Mouse (Mus musculus): Measurements from ENCODE around the gene Cd83. TPM values are rescaled to one million over a fixed set of nuclear protein-coding genes. Genes with fewer than 3 reads are reported as not detected.
A peak's percentile ranks its signal among the peaks of the same experiment; 100 is the strongest.

Cd83 gene
- polyA plus RNA-seq, 1 experiment from 2014 or later: 17.7 TPM

DNA sequence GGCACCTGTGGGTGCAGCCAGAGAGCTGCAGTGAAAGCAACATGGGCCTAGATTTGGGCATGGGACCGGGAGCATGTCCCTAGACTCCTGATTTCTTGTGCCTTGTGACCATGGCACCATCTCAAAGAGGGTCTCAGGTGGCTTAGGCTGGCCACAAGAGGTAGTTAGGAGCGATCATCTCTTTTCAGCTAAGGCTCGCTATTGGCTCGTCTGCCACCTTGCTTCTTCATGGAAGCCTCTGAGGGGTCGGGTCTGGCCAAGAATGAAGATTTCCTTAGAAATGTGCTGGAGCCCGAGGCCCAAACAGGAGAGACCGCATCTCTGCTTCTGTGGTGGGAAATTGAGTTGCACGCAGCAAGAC, 1.1 kb downstream of the Cd83 start:
- Histone ChIP-seq H3K9ac (ENCODE audit: low read length) (peak overlapping the region; percentile 84; the same call in 1 of the 2 replicates), H3K4me2 (ENCODE audit: low read depth, low read length) (peak overlapping the region; percentile 97), H3K27ac (ENCODE audit: low read length) (no peak overlapping the region), H3K9me3 (replicated peaks; ENCODE audit: control insufficient read depth, low read length) (no peaks in the 10 kb centered on the region), H3K27me3 (ENCODE audit: control insufficient read depth, insufficient read depth, low read length) (peaks cover 9% of the 10 kb centered on the region), H3K36me3 (ENCODE audit: control insufficient read depth, insufficient read depth) (no peaks in the 10 kb centered on the region), H3K4me3 (ENCODE audit: low read length) (peak overlapping the region; percentile 72), H3K4me1 (ENCODE audit: control insufficient read depth, insufficient read depth, low read length) (peaks cover 10% of the 10 kb centered on the region)
- no peak for ATAC-seq (replicated peaks; ENCODE audit: extremely low read depth, insufficient read depth, low FRiP score)
- 62% methylated on average over 8 of the region's 8 CpGs for WGBS

DNA sequence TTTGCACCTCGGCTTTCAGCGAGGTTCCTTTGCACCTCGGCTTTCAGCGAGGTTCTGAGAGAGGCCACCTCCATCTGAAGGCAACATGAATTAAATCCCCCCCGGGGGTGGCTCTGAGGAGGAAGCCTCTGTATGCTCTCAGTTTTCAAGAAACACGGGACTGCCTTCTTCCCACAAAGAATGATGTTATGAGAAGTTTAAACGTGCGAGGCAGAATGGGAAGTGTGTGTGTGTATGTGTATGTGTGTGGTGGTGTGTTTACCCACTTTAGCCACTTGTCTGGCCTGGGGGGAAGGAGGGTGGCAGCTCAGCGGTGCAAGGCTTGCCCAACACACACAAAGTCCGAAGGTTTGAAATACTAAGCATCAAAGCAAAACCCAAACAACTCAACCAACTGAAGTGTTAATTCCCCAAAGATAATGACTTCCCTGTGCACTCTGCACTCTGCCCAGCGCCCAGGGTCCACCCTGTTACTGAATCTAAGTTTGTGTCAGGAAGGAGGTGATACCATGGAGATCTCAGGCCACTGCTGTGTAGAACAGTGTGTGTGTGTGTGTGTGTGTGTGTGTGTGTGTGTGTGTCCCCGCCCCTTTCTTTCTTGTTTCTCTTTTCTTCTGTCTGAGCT, 1.7 kb downstream of the Cd83 start:
- no peak overlapping the region for H3K9ac ChIP-seq (ENCODE audit: low read length)
- H3K36me3 ChIP-seq (ENCODE audit: control insufficient read depth, insufficient read depth): no peaks in the 10 kb centered on the region
- ATAC-seq (replicated peaks; ENCODE audit: extremely low read depth, insufficient read depth, low FRiP score): no peak
- H3K4me1 ChIP-seq (ENCODE audit: control insufficient read depth, insufficient read depth, low read length): peaks cover 10% of the 10 kb centered on the region
- no peaks in the 10 kb centered on the region for H3K9me3 ChIP-seq (replicated peaks; ENCODE audit: control insufficient read depth, low read length)
- peak overlapping the region; percentile 97; the same call in 1 of the 2 replicates for H3K4me2 ChIP-seq (ENCODE audit: low read depth, low read length)
- peak overlapping the region; percentile 7; the same call in 1 of the 2 replicates for H3K4me3 ChIP-seq (ENCODE audit: low read length)
- H3K27me3 ChIP-seq (ENCODE audit: control insufficient read depth, insufficient read depth, low read length): peaks cover 9% of the 10 kb centered on the region
- 44% methylated on average over 12 of the region's 12 CpGs for WGBS
- no peak overlapping the region for H3K27ac ChIP-seq (ENCODE audit: low read length)

DNA sequence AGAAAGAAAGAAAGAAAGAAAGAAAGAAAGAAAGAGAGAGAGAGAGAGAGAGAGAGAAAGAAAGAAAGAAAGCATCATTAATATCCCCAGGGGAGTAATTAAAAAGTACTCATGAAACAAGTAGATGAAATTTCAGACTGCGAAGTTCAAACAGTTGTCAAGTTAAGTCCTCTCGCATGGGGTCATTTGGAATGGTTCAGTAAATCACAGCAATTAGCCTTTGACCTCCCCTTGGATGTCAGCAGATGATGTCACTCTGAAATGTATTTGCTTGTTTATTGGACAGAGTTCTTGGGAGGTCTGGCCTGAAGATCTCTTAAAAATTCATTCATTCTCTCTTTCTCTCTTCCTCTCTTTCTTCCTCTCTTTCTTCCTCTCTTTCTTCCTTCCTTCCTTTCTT, 2.7 kb downstream of the Cd83 start:
- ATAC-seq (replicated peaks; ENCODE audit: extremely low read depth, insufficient read depth, low FRiP score): no peak
- no peaks in the 10 kb centered on the region for H3K36me3 ChIP-seq (ENCODE audit: control insufficient read depth, insufficient read depth)

DNA sequence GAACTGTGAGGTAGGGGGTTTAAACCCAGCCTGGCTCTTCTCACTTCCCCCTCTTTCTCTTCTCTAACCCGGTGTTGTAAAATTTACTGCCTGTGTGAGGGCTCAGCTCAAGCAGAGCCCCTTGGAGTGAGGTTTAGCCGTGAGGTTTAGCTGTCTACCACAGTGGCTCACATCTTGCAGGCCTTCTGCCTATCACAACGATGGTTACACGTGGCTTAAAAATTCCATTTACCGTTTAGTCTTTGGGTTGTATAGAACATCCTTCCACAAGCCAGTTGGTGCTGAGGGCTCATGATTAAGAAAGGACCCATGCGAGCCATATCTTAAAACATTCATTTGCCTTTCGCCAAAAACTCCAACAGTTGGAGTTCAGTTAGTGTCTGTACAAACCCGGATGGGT, 3.5 kb downstream of the Cd83 start:
- no peak overlapping the region for H3K27ac ChIP-seq (ENCODE audit: low read length)
- no peaks in the 10 kb centered on the region for H3K9me3 ChIP-seq (replicated peaks; ENCODE audit: control insufficient read depth, low read length)
- H3K27me3 ChIP-seq (ENCODE audit: control insufficient read depth, insufficient read depth, low read length): peaks cover 9% of the 10 kb centered on the region
- peaks cover 10% of the 10 kb centered on the region for H3K4me1 ChIP-seq (ENCODE audit: control insufficient read depth, insufficient read depth, low read length)
- no peak overlapping the region for H3K4me3 ChIP-seq (ENCODE audit: low read length)
- no peak overlapping the region for H3K9ac ChIP-seq (ENCODE audit: low read length)
- ATAC-seq (replicated peaks; ENCODE audit: extremely low read depth, insufficient read depth, low FRiP score): no peak
- no peaks in the 10 kb centered on the region for H3K36me3 ChIP-seq (ENCODE audit: control insufficient read depth, insufficient read depth)
- 66% methylated on average over 8 of the region's 8 CpGs for WGBS
- no peak overlapping the region for H3K4me2 ChIP-seq (ENCODE audit: low read depth, low read length)

More for the DNA sequence above, 2.7 kb downstream of the Cd83 start:
- peaks cover 9% of the 10 kb centered on the region for H3K27me3 ChIP-seq (ENCODE audit: control insufficient read depth, insufficient read depth, low read length)
- H3K4me3 ChIP-seq (ENCODE audit: low read length): no peak overlapping the region
- no peak overlapping the region for H3K9ac ChIP-seq (ENCODE audit: low read length)
- H3K27ac ChIP-seq (ENCODE audit: low read length): no peak overlapping the region
- peaks cover 10% of the 10 kb centered on the region for H3K4me1 ChIP-seq (ENCODE audit: control insufficient read depth, insufficient read depth, low read length)
- no peak overlapping the region for H3K4me2 ChIP-seq (ENCODE audit: low read depth, low read length)
- WGBS: 74% methylated on average over 2 of the region's 2 CpGs
- H3K9me3 ChIP-seq (replicated peaks; ENCODE audit: control insufficient read depth, low read length): no peaks in the 10 kb centered on the region

DNA sequence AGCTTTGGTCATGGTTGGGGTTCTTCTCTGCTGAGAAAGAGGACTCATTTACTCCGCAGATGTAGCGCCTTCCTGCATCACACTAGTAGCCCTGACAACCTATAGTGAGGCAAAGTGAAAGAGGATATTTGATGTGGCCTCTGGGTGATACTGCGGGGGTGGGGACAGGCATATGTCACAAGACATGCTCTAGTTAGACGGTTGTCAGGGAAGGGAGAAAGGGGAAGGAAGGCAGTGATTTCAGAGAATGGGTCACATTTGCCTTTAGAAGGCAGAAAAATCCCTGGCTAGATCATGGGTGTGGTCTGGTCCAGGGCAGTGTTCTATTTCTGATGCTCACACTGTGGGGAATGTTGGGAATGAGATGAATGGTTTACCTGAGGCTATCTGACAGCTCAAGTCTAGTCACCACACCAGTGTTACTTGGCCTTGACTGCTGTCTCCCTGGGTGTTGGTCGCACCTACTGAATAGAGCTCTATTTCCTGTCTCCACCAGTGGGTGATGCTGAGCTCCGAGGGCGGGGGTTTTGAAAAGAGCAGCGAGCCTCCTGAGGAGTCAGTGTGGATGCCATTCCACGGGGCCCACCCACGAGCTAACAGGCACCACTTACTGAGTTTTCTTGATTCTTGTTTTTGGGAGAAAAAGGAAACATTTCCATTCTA, 4.5 kb downstream of the Cd83 start:
- no peak overlapping the region for H3K9ac ChIP-seq (ENCODE audit: low read length)
- no peaks in the 10 kb centered on the region for H3K9me3 ChIP-seq (replicated peaks; ENCODE audit: control insufficient read depth, low read length)
- peaks cover 7% of the 10 kb centered on the region for H3K27me3 ChIP-seq (ENCODE audit: control insufficient read depth, insufficient read depth, low read length)
- H3K4me1 ChIP-seq (ENCODE audit: control insufficient read depth, insufficient read depth, low read length): peaks cover 9% of the 10 kb centered on the region
- no peak for ATAC-seq (replicated peaks; ENCODE audit: extremely low read depth, insufficient read depth, low FRiP score)
- WGBS: 62% methylated on average over 10 of the region's 10 CpGs
- H3K27ac ChIP-seq (ENCODE audit: low read length): no peak overlapping the region
- H3K4me3 ChIP-seq (ENCODE audit: low read length): no peak overlapping the region
- H3K4me2 ChIP-seq (ENCODE audit: low read depth, low read length): no peak overlapping the region
- H3K36me3 ChIP-seq (ENCODE audit: control insufficient read depth, insufficient read depth): no peaks in the 10 kb centered on the region

DNA sequence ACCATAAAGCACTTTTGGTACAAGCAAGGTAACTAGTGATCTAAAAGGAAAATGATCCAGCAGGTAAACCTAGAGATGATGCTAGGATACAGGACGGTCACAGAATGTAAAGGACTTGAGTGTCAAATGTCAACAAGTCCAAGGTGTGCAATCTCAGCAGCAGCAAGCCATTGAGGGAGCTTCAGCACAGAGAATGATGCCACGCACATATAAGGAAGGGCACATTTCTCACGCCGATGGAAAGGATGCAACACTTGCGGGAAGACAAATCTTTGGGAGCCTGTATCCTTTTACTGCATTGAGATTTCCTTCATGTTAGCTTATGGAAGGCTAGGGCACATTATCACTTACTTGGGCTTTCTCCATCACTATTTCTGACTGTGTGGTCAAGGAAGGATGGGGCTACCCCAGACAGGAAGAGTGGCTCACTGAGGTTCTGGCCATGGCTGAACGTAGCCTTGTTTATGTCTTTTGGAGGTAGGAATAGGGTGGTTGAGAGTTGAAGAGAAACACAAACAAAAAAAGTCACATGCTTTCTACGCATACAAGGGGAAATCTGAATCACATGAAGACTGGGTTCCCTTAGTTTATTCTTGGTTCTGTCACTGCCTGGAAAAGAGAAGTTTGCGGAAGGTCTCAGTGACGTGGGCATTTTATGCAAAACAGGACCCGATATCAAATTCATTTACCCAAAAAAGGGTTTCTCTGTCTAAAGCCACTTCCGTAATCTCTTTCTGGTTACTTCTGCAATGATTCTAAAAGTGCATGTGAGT, 5.8 kb downstream of the Cd83 start:
- Histone ChIP-seq H3K9ac (ENCODE audit: low read length) (no peak overlapping the region), H3K4me1 (ENCODE audit: control insufficient read depth, insufficient read depth, low read length) (peaks cover 1% of the 10 kb centered on the region; the same call in 1 of the 2 replicates), H3K27me3 (ENCODE audit: control insufficient read depth, insufficient read depth, low read length) (peaks cover 4% of the 10 kb centered on the region), H3K36me3 (ENCODE audit: control insufficient read depth, insufficient read depth) (no peaks in the 10 kb centered on the region), H3K4me2 (ENCODE audit: low read depth, low read length) (no peak overlapping the region), H3K27ac (ENCODE audit: low read length) (no peak overlapping the region), H3K9me3 (replicated peaks; ENCODE audit: control insufficient read depth, low read length) (no peaks in the 10 kb centered on the region), H3K4me3 (ENCODE audit: low read length) (no peak overlapping the region)
- 88% methylated on average over 11 of the region's 11 CpGs for WGBS
- no peak for ATAC-seq (replicated peaks; ENCODE audit: extremely low read depth, insufficient read depth, low FRiP score)

DNA sequence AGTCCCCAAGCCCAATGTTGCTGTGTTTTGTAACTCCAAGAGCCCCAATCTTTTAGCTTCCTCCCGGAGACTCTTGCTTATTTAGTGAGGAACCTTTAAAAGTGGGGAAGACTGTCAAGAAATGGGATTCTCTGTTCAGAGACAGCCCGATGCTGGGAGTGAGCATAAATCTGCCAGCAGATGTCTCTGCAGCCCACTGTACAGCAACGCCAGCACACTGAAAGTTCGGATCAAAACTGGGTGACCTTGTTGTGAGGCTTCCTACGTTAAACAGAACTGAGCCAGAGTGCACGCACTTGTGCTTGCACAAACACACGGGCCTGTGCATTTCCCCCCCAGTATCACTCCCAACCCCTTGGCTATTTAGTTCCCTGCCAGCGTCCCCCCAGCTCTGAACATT, 10.8 kb downstream of the Cd83 start:
- no peak overlapping the region for H3K27ac ChIP-seq (ENCODE audit: low read length)
- no peak for ATAC-seq (replicated peaks; ENCODE audit: extremely low read depth, insufficient read depth, low FRiP score)

DNA sequence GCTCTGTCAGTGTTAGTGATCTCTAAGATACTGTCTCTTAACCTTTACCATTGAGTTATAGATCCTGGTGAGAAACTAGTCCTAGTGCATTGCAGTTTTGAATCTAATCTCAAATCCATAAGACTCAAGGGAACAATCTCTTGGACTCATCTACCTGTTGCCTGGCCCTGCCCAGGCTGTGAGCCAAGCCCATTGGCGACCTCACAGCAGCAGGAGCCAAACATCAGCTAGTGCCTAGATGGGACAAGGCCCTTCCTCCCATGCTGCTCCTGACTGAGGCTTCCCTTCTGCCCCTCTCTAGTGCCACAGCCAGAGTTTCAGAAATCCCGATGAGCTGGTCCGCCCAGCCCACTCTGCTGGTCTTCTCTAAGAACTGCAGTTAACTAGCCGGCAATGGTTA, 14.1 kb downstream of the Cd83 start:
- no peak for ATAC-seq (replicated peaks; ENCODE audit: extremely low read depth, insufficient read depth, low FRiP score)
- H3K36me3 ChIP-seq (ENCODE audit: control insufficient read depth, insufficient read depth): no peaks in the 10 kb centered on the region
- 77% methylated on average over 4 of the region's 4 CpGs for WGBS

More for the DNA sequence above, 10.8 kb downstream of the Cd83 start:
- Histone ChIP-seq H3K4me3 (ENCODE audit: low read length) (no peak overlapping the region), H3K36me3 (ENCODE audit: control insufficient read depth, insufficient read depth) (no peaks in the 10 kb centered on the region), H3K9ac (ENCODE audit: low read length) (no peak overlapping the region), H3K4me1 (ENCODE audit: control insufficient read depth, insufficient read depth, low read length) (no peaks in the 10 kb centered on the region), H3K9me3 (replicated peaks; ENCODE audit: control insufficient read depth, low read length) (no peaks in the 10 kb centered on the region), H3K4me2 (ENCODE audit: low read depth, low read length) (no peak overlapping the region), H3K27me3 (ENCODE audit: control insufficient read depth, insufficient read depth, low read length) (no peaks in the 10 kb centered on the region)
- WGBS: 28% methylated on average over 8 of the region's 8 CpGs

DNA sequence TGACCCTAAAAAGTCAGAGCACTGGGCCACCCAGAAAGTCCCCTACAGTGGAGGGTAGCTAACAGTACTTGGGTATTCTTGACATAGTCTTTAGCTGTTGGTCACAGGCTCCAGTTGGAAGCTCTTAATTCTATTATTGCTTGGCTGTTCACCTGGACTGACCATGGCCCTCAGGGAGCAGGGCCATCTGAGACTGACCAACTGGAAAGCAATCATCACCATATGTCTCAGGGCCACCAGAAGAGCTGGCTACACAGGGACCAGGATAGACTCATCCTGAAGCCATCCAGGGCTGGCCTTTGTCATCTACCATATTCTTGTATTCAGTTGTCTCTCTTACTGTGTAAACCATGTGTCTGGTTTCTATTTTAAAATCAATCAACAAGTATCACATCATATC, 15.6 kb downstream of the Cd83 start:
- no peak overlapping the region for H3K4me3 ChIP-seq (ENCODE audit: low read length)
- no peak overlapping the region for H3K4me2 ChIP-seq (ENCODE audit: low read depth, low read length)
- H3K9ac ChIP-seq (ENCODE audit: low read length): no peak overlapping the region
- no peaks in the 10 kb centered on the region for H3K9me3 ChIP-seq (replicated peaks; ENCODE audit: control insufficient read depth, low read length)
- ATAC-seq (replicated peaks; ENCODE audit: extremely low read depth, insufficient read depth, low FRiP score): no peak
- H3K27ac ChIP-seq (ENCODE audit: low read length): no peak overlapping the region
- H3K27me3 ChIP-seq (ENCODE audit: control insufficient read depth, insufficient read depth, low read length): no peaks in the 10 kb centered on the region
- H3K36me3 ChIP-seq (ENCODE audit: control insufficient read depth, insufficient read depth): no peaks in the 10 kb centered on the region
- H3K4me1 ChIP-seq (ENCODE audit: control insufficient read depth, insufficient read depth, low read length): no peaks in the 10 kb centered on the region

More for the DNA sequence above, 14.1 kb downstream of the Cd83 start:
- Histone ChIP-seq H3K9ac (ENCODE audit: low read length) (no peak overlapping the region), H3K4me3 (ENCODE audit: low read length) (no peak overlapping the region), H3K27ac (ENCODE audit: low read length) (no peak overlapping the region), H3K4me2 (ENCODE audit: low read depth, low read length) (no peak overlapping the region), H3K9me3 (replicated peaks; ENCODE audit: control insufficient read depth, low read length) (no peaks in the 10 kb centered on the region), H3K4me1 (ENCODE audit: control insufficient read depth, insufficient read depth, low read length) (no peaks in the 10 kb centered on the region), H3K27me3 (ENCODE audit: control insufficient read depth, insufficient read depth, low read length) (no peaks in the 10 kb centered on the region)
